Mouse (Mus musculus) neural tube, embryonic 14.5 days (tissue): ENCODE results near the gene P3h3. TPM values are rescaled to one million over a fixed set of nuclear protein-coding genes. Genes with fewer than 3 reads are reported as not detected.
"Not testable (repeated sequence)": the region's sequence is repeated elsewhere in the genome, so short reads cannot be mapped to it uniquely, and the experiment has no call there.

Experiments
- ATAC-seq: fragments of 200-750 bp; cut with Nextera tagmentation; 2 replicates; pipeline ENCODE4 v1.8.0; 2017; ENCODE audit warnings: low read depth, mild to moderate bottlenecking, moderate TSS enrichment, moderate library complexity
- H3K27ac ChIP-seq: fragments of 300-500 bp; sonication (generic); 2 replicates; pipeline ENCODE4 v1.5.1; 2014; ENCODE audit warnings: low read depth, mild to moderate bottlenecking, control low read depth, low read length, moderate library complexity, mixed read lengths
- H3K27me3 ChIP-seq: fragments of 300-500 bp; sonication (generic); 2 replicates; pipeline ENCODE4 v1.6.1; 2014; ENCODE audit warnings: low read length; ENCODE audit not compliant: control insufficient read depth, insufficient read depth
- H3K36me3 ChIP-seq: fragments of 300-500 bp; sonication (generic); 2 replicates; pipeline ENCODE4 v1.6.1; 2014; ENCODE audit warnings: low read length, mixed read lengths; ENCODE audit not compliant: control insufficient read depth, insufficient read depth
- H3K4me1 ChIP-seq: fragments of 300-500 bp; sonication (generic); 2 replicates; pipeline ENCODE4 v1.6.1; 2014; ENCODE audit warnings: low read length; ENCODE audit not compliant: control insufficient read depth, insufficient read depth
- H3K4me2 ChIP-seq: fragments of 300-500 bp; sonication (generic); 2 replicates; pipeline ENCODE4 v1.6.1; 2014; ENCODE audit warnings: mild to moderate bottlenecking, low read depth, low read length, control low read depth
- H3K4me3 ChIP-seq: fragments of 300-500 bp; sonication (generic); 2 replicates; pipeline ENCODE4 v1.5.1; 2014; ENCODE audit warnings: low read depth, low read length, control low read depth, mixed read lengths
- H3K9ac ChIP-seq: fragments of 300-500 bp; sonication (generic); replicated peaks from 2 replicates; pipeline ENCODE4 v1.6.1; 2014; ENCODE audit warnings: low read depth, mild to moderate bottlenecking, control low read depth, low read length, mixed read lengths
- H3K9me3 ChIP-seq: fragments of 300-500 bp; sonication (generic); 2 replicates; pipeline ENCODE4 v1.6.1; 2016; ENCODE audit warnings: low read length; ENCODE audit not compliant: control insufficient read depth
- WGBS: fragments of 180-500 bp; shearing (Covaris S2); extraction: QIAGEN DNeasy Blood & Tissue Kit; methylation state at CpG from one replicate; pipeline ENCODE4 v1.1.7; 2014; 5-methylcytosine and 5-hydroxymethylcytosine counted together
- polyA plus RNA-seq: library from polyadenylated mRNA; unstranded; fragments of >200 nt; fragmentation: Nextera tagmentation; extraction: Ambion mirVana; gene quantifications from 2 replicates; pipeline ENCODE4 v1.2.1, GENCODE M21; 2014

The P3h3 gene
- polyA plus RNA-seq, 1 experiment from 2014 or later: 19.1 TPM

DNA sequence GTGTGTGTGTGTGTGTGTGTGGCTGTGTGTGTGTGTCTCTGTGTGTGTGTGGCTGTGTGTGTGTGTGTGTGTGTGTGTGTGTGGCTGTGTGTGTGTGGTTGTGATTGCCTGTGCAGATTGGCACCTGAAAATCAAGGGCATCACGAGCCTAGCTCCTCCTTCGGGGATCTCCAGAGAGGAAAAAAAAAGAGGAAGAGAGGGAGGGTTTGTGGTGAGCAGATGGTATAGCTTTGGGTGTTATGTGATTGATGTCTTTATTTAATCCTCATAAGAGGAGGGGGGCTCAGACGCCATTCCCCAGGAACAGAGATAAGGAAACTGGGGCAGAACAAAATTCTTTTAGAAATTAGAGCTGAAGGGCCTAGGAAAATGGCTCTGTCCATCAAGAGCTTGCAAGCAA is 40.8 kb upstream of the P3h3 start:
- peaks cover 3% of the 10 kb centered on the region; the same call in 1 of the 2 replicates for H3K4me1 ChIP-seq
- H3K27ac ChIP-seq: no peak overlapping the region
- no peaks in the 10 kb centered on the region for H3K27me3 ChIP-seq
- no peak overlapping the region for H3K4me3 ChIP-seq
- H3K9ac ChIP-seq: no peak overlapping the region
- no peak for ATAC-seq
- no peaks in the 10 kb centered on the region for H3K9me3 ChIP-seq
- no peaks in the 10 kb centered on the region for H3K36me3 ChIP-seq
- no peak overlapping the region for H3K4me2 ChIP-seq
- 53% methylated on average over 3 of the region's 3 CpGs for WGBS

GRCm38 (mm10) chr6:124894113-124894512 is 36.6 kb upstream of the P3h3 start:
- not testable (repeated sequence) for H3K27ac ChIP-seq, ATAC-seq, H3K9me3 ChIP-seq, H3K4me3 ChIP-seq, H3K27me3 ChIP-seq, H3K36me3 ChIP-seq, H3K4me1 ChIP-seq, H3K4me2 ChIP-seq, H3K9ac ChIP-seq
- 94% methylated on average over 2 of the region's 2 CpGs for WGBS

DNA sequence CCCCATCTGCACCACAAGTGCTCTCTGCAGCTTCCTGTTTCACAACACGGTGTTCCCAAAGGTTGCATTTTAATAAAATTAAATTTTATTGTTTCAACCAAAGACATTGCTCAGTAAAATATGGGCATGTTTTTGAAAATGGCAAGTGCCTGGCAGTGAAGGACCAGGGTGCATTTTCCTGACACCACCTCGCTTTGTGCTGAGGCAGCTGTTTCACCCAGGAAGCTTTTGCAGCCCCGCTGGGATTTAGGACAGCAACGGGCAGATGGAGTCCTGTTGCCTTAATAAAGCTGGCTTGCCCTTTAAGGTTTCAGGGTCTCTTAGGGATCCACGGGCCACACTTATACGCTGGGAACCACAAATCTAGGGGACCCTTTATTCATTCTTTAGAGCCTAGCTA is 33.4 kb upstream of the P3h3 start:
- no peak overlapping the region for H3K27ac ChIP-seq
- 43% methylated on average over 6 of the region's 6 CpGs for WGBS
- ATAC-seq: no peak
- no peak overlapping the region for H3K4me3 ChIP-seq
- H3K27me3 ChIP-seq: no peaks in the 10 kb centered on the region
- H3K4me2 ChIP-seq: no peak overlapping the region
- no peaks in the 10 kb centered on the region for H3K9me3 ChIP-seq
- H3K4me1 ChIP-seq: no peaks in the 10 kb centered on the region
- no peak overlapping the region for H3K9ac ChIP-seq
- no peaks in the 10 kb centered on the region for H3K36me3 ChIP-seq

DNA sequence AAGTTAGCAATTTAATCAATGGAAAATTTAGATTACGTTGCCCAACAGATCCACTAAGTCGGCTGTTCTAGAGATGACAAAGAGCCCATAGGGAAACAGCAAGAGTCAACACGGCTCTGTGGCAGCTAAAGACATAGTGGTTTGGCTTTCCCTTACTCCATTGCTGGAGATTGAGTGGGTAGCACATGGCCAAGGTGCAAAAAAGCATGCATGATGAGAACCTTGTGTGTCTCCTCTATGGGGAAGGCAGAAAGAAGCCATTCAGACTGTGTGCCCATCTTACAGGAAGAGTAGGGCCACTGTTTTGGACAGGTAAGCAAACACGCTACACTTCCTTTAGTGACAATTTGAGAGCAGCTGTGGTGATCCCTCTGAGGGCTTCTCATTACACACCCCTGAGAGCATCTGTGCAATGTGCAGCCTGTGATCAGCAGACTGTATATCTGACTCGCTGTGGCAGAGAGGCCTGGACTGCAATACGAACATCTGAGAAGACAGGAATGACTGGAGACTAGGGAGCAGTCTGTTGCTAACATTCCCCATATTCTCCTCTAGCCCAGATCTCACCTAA is 31.1 kb upstream of the P3h3 start:
- 86% methylated on average over 6 of the region's 6 CpGs for WGBS
- Histone ChIP-seq H3K36me3 (no peaks in the 10 kb centered on the region), H3K9me3 (no peaks in the 10 kb centered on the region), H3K27me3 (no peaks in the 10 kb centered on the region), H3K4me3 (no peak overlapping the region), H3K4me2 (no peak overlapping the region), H3K27ac (no peak overlapping the region), H3K9ac (no peak overlapping the region), H3K4me1 (no peaks in the 10 kb centered on the region)
- ATAC-seq: no peak

GRCm38 (mm10) chr6:124887986-124888385 is 30.4 kb upstream of the P3h3 start, which contains the start of gene Cd4:
Gene Cd4 (minus strand): TSS chr6:124888221.
- ATAC-seq: no peak
- Histone ChIP-seq H3K4me3 (no peak within 1 kb of the TSS), H3K4me1 (no peaks in the 10 kb centered on the region), H3K4me2 (no peak within 1 kb of the TSS), H3K9ac (no peak within 1 kb of the TSS), H3K36me3 (no peaks in the 10 kb centered on the region), H3K27ac (no peak within 1 kb of the TSS), H3K9me3 (no peaks in the 10 kb centered on the region), H3K27me3 (no peaks in the 10 kb centered on the region)
- 89% methylated on average over 9 of the region's 9 CpGs for WGBS

GRCm38 (mm10) chr6:124885956-124886381 is 28.4 kb upstream of the P3h3 start:
- Histone ChIP-seq H3K36me3 (no peaks in the 10 kb centered on the region), H3K27ac (no peak overlapping the region), H3K4me3 (no peak overlapping the region), H3K4me2 (no peak overlapping the region), H3K27me3 (no peaks in the 10 kb centered on the region), H3K9me3 (no peaks in the 10 kb centered on the region), H3K9ac (no peak overlapping the region), H3K4me1 (no peaks in the 10 kb centered on the region)
- ATAC-seq: no peak
- 97% methylated on average over 8 of the region's 8 CpGs for WGBS

- 67% methylated on average over 10 of the region's 10 CpGs for WGBS
- Histone ChIP-seq H3K27ac (no peak overlapping the region), H3K4me2 (no peak overlapping the region), H3K9me3 (no peaks in the 10 kb centered on the region), H3K4me1 (no peaks in the 10 kb centered on the region), H3K4me3 (no peak overlapping the region), H3K9ac (no peak overlapping the region), H3K27me3 (no peaks in the 10 kb centered on the region), H3K36me3 (no peaks in the 10 kb centered on the region)
- ATAC-seq: no peak
These were observed 27.4 kb upstream of the P3h3 start for GRCm38 (mm10) chr6:124884714-124885500.

- ATAC-seq: no peak
- 80% methylated on average over 10 of the region's 10 CpGs for WGBS
- H3K36me3 ChIP-seq: no peaks in the 10 kb centered on the region
- no peak overlapping the region for H3K4me3 ChIP-seq
- no peaks in the 10 kb centered on the region for H3K4me1 ChIP-seq
- H3K27me3 ChIP-seq: no peaks in the 10 kb centered on the region
- no peak overlapping the region for H3K27ac ChIP-seq
- no peak overlapping the region for H3K4me2 ChIP-seq
- no peaks in the 10 kb centered on the region for H3K9me3 ChIP-seq
- no peak overlapping the region for H3K9ac ChIP-seq
These were observed 25.8 kb upstream of the P3h3 start for GRCm38 (mm10) chr6:124883351-124883750.

DNA sequence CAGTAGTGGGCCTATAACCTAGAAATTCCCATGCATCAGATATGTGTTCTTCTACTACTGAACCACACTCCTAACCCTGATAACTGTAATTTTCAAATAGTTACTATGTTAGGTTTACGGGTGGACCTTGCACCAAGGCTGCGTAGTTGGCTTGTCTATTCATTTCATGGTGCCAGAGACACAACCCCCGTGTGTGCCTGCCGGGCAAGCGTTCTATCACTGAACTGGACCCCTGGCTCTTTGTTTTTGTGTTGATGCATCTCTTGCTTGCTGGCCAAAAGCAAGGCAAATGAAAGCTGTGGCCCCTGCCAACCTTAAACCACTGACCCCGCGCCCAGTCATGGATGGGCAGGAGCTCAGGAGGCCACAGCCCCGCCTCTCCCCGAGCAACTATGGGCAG is 24.3 kb upstream of the P3h3 start:
- Histone ChIP-seq H3K4me3 (no peak overlapping the region), H3K27ac (no peak overlapping the region)
- WGBS: 93% methylated on average over 9 of the region's 9 CpGs

More for the DNA sequence above, 24.3 kb upstream of the P3h3 start:
- no peak overlapping the region for H3K4me2 ChIP-seq
- H3K36me3 ChIP-seq: no peaks in the 10 kb centered on the region
- no peaks in the 10 kb centered on the region for H3K27me3 ChIP-seq
- ATAC-seq: no peak
- no peaks in the 10 kb centered on the region for H3K9me3 ChIP-seq
- H3K9ac ChIP-seq: no peak overlapping the region
- no peaks in the 10 kb centered on the region for H3K4me1 ChIP-seq
